Mouse (Mus musculus): ENCODE measurements around the gene Fcgr3. TPM values are rescaled to one million over a fixed set of nuclear protein-coding genes. Genes with fewer than 3 reads are reported as not detected.

The Fcgr3 gene
- polyA plus RNA-seq (2015; fragmentation: Nextera tagmentation; extraction: Ambion mirVana) = 20.3 and 21.7 TPM in 2 replicates

GRCm38 (mm10) chr1:171064491-171065242 is at the start of gene Fcgr3:
Gene Fcgr3 (minus strand): TSS chr1:171064935.

GRCm38 (mm10) chr1:171113873-171114299 is 49.2 kb upstream of the Fcgr3 start, which contains the start of gene Cfap126:
Gene Cfap126 (plus strand): TSS chr1:171113918.

GRCm38 (mm10) chr1:171018737-171019136 is 46.0 kb downstream of the Fcgr3 start, which contains the start of gene Fcgr4:
Gene Fcgr4 (plus strand): TSS chr1:171018920.

Small RNAs within 50 kb of the gene (microRNA-seq; reads per million reads assigned to microRNA genes)
- gene Gm27552 = not detected
- gene Gm27844 = not detected
- gene Mir6546 = 1.5 reads per million

Other genes with a start within 250 kb of the Fcgr3 start
- gene Atf6, start 197.2 kb downstream of the Fcgr3 start, polyA plus RNA-seq (2015; fragmentation: Nextera tagmentation; extraction: Ambion mirVana) = 6.4 and 6.7 TPM in 2 replicates
- 1.1 and 1.5 TPM in 2 replicates for gene Gm26620, start 179.9 kb downstream of the Fcgr3 start, polyA plus RNA-seq (2015; fragmentation: Nextera tagmentation; extraction: Ambion mirVana)
- 35.1 and 41.5 TPM in 2 replicates for gene Dusp12, start 179.4 kb downstream of the Fcgr3 start, polyA plus RNA-seq (2015; fragmentation: Nextera tagmentation; extraction: Ambion mirVana)
- 2.1 and 2.8 TPM in 2 replicates for gene Fcrlb, start 152.0 kb downstream of the Fcgr3 start, polyA plus RNA-seq (2015; fragmentation: Nextera tagmentation; extraction: Ambion mirVana)
- 0.37 TPM in 1 of 2 replicates, not detected in the other for gene Fcrla, start 137.4 kb downstream of the Fcgr3 start, polyA plus RNA-seq (2015; fragmentation: Nextera tagmentation; extraction: Ambion mirVana)
- gene Fcgr2b, start 88.4 kb downstream of the Fcgr3 start, polyA plus RNA-seq (2015; fragmentation: Nextera tagmentation; extraction: Ambion mirVana) = 4.1 and 4.5 TPM in 2 replicates
- gene Fcgr4, start 46.0 kb downstream of the Fcgr3 start, polyA plus RNA-seq (2015; fragmentation: Nextera tagmentation; extraction: Ambion mirVana) = 0.28 and 0.66 TPM in 2 replicates
- gene Cfap126, start 49.0 kb upstream of the Fcgr3 start, polyA plus RNA-seq (2015; fragmentation: Nextera tagmentation; extraction: Ambion mirVana) = 6.6 and 6.9 TPM in 2 replicates
- 300 and 349 TPM in 2 replicates for gene Sdhc, start 85.7 kb upstream of the Fcgr3 start, polyA plus RNA-seq (2015; fragmentation: Nextera tagmentation; extraction: Ambion mirVana)
- gene Mpz, start 85.8 kb upstream of the Fcgr3 start, polyA plus RNA-seq (2015; fragmentation: Nextera tagmentation; extraction: Ambion mirVana) = 97.3 and 99.7 TPM in 2 replicates
- 86.8 and 98.4 TPM in 2 replicates for gene Pcp4l1, start 131.3 kb upstream of the Fcgr3 start, polyA plus RNA-seq (2015; fragmentation: Nextera tagmentation; extraction: Ambion mirVana)
- 0.27 and 0.43 TPM in 2 replicates for gene Nr1i3, start 149.0 kb upstream of the Fcgr3 start, polyA plus RNA-seq (2015; fragmentation: Nextera tagmentation; extraction: Ambion mirVana)
- 43.0 and 46.0 TPM in 2 replicates for gene Tomm40l, start 157.6 kb upstream of the Fcgr3 start, polyA plus RNA-seq (2015; fragmentation: Nextera tagmentation; extraction: Ambion mirVana)
- gene Apoa2, start 160.1 kb upstream of the Fcgr3 start, polyA plus RNA-seq (2015; fragmentation: Nextera tagmentation; extraction: Ambion mirVana) = 9.6 and 16.3 TPM in 2 replicates
- 44.9 and 51.8 TPM in 2 replicates for gene Fcer1g, start 169.4 kb upstream of the Fcgr3 start, polyA plus RNA-seq (2015; fragmentation: Nextera tagmentation; extraction: Ambion mirVana)
- 3.0 and 4.5 TPM in 2 replicates for gene Adamts4, start 185.5 kb upstream of the Fcgr3 start, polyA plus RNA-seq (2015; fragmentation: Nextera tagmentation; extraction: Ambion mirVana)
- 292 and 295 TPM in 2 replicates for gene Ndufs2, start 186.5 kb upstream of the Fcgr3 start, polyA plus RNA-seq (2015; fragmentation: Nextera tagmentation; extraction: Ambion mirVana)
- 73.7 and 82.5 TPM in 2 replicates for gene B4galt3, start 205.4 kb upstream of the Fcgr3 start, polyA plus RNA-seq (2015; fragmentation: Nextera tagmentation; extraction: Ambion mirVana)
- 27.3 and 34.9 TPM in 2 replicates for gene Ppox, start 216.3 kb upstream of the Fcgr3 start, polyA plus RNA-seq (2015; fragmentation: Nextera tagmentation; extraction: Ambion mirVana)
- gene Usp21, start 223.1 kb upstream of the Fcgr3 start, polyA plus RNA-seq (2015; fragmentation: Nextera tagmentation; extraction: Ambion mirVana) = 66.3 and 73.0 TPM in 2 replicates
- 136 and 151 TPM in 2 replicates for gene Ufc1, start 230.1 kb upstream of the Fcgr3 start, polyA plus RNA-seq (2015; fragmentation: Nextera tagmentation; extraction: Ambion mirVana)

Measured in neural tube, postnatal 0 days (tissue).